Mouse (Mus musculus) layer of hippocampus, postnatal 14 days (tissue): ENCODE results near the gene Dtd2. TPM values are rescaled to one million over a fixed set of nuclear protein-coding genes. Genes with fewer than 3 reads are reported as not detected.

Source experiments
- DNase-seq, 2 experiments: peaks; one replicate each; pipeline ENCODE4 v3.0.0; 2021 to 2022; ENCODE audit warnings: low spot score in 2 of 2, mixed read lengths in 1 of 2
- total RNA-seq, 2 experiments: library from RNA; stranded (reverse); gene quantifications; 2 replicates each; pipeline ENCODE4 v1.2.3; 2021

Dtd2 gene
- total RNA-seq, 2 experiments from 2014 or later = 11.5 to 11.9 TPM

DNA sequence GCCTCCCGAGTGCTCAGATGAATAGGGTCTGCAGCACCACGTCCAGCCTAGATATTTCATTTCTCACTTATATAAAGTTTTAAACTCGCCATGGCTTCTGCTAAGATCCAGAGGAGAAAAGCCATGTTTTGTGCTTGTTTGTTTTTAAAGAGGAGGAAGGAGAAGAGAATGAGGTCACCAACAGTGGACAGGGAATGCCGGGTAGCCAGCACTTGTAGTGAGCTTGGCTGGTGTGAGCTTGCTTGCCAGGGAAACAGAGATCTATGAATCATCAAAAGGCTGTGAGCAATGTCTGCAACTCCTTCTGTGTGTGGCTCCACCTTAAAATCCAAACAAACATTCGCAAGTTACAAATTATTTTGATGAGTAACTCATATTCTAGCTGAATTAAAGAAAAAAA lies 17.8 kb downstream of the Dtd2 start:
- no peak for DNase-seq

DNA sequence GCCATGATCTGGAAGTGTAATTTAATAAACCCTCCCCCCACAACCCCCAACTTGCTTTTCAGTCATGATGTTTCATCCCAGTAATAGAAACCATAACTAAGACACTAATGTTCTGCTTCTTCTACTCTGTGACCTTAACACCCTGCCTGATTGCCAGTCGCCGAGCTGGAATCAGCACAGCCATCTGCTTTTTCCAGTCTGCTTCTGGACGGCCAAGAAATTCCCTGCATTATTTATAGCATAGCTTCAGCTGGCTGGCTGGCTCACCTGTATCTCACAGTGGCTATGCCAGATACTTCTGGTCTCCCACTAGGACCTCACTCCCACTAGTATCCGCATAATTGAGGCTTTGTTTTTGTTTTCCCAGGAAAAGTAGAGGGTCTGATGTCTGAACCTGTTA lies 20.5 kb downstream of the Dtd2 start:
- DNase-seq = no peak

DNA sequence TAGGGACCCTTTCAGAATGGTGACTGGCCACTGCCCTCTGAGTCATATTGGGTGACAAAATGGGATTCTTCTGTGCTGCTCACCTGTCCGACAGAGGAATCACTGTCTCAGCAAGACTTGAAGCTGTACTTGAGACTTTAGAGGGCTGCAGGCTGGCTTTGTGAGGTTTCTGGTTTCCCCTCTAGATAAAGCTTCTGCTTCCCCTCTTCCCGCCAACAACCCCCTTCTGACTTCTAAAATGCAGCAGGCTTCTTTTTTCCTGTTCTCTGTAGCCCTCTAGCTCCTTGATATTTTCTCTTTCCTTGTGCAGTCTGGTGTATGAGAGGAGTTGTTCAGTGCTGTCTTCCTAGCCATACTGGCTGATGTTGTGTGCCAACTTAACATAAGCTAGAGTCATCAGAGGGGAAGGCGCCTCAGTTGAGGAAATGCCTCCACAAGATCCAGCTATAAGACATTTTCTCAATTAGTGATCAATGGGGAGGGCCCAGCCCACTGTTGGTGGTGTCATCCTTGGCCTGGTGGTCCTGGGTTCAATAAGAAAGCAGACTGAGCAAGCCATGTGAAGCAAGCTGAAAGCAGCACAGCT lies 21.0 kb downstream of the Dtd2 start:
- DNase-seq = no peak

DNA sequence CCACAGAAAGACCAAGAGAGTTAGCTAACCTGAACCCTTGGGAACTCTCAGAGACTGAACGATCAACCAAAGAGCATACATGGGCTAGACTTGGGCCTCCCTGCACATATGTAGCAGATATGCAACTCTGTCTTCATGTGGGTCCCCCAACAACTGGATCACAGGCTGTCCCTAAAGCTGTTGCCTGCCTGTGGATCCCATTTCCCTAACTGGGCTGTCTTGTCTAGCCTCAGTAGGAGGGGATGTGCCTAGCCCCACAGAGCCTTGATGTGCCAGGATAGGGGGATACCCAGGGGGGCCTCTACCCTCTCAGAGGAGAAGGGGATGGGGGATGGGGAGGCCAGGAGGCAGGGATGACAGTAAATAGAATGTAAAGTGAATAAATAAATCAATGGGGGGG lies 22.7 kb downstream of the Dtd2 start:
- DNase-seq = no peak

DNA sequence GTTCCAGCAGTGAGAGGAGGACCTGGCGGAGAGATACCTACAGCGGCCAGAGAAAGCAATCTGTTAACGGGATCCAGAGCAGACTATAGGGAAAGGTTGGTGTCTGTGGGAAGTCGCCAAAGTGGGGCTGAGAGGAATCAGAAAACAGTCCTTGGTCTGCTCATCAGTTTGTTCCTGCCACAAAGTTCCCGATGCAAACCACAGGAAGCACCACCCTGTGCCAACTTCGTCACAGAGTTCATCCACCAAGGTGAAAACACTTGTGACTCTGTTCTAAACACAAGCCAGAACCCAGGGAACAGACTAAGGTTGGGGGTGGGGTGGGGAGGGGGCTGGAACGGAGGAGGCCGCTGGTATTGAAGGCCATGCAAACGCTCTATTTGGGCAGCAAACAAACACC lies 29.8 kb downstream of the Dtd2 start:
- no peak for DNase-seq

DNA sequence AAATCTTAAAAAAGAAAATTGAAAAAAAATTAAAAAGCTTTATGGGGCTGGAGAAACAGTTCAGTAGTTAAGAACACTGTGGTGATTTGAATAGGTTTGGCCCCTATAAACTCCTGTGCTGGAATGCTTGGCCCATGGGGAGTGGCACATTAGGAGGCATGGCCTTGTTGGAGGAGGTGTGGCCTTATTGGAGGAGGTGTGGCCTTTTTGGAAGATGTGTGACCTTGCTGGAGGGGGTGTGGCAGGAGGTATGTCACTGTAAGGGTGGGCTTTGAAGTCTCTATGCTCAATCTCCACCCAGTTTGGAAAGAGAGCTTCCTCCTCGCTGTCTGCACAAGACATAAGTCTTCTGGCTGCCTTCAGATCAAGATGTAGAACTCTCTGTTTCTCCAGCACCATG lies 31.9 kb downstream of the Dtd2 start:
- no peak for DNase-seq

DNA sequence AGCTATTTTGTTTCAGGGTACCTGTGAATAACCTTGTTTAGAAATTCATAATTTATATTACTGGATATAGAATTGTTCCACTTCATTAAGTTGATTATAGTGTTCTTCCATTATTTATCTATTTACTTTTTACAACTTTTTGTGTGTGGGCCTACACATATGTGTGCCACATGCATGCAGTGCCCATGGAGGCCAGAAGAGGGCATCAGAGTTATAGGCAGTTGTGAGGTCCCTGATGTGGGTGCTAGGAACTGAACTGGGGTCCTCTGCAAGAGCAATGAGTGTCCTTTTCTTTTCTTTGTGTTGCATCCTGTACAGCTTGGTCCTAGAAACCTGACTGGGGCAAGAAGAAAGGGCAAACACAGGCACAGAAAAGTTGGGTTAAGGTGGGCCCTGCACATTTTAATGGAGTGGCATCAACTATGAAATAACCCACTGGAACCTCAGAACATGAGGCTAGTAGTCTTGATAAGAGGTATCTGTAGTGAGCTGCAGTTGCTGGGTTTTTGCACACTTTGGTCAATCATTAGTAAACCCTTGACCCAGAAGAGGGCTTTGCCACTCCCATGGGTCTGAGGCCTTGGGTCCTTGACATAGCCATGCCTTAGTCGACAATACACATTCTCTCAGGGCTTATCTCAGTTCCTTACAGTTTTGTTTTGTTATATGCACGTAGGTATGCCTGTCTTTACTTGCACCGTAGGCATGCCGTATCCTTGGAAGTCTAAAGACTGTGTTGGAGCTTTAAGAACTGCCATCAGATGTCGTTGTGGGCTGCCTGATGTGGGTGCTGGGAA lies 33.8 kb downstream of the Dtd2 start:
- DNase-seq = no peak

DNA sequence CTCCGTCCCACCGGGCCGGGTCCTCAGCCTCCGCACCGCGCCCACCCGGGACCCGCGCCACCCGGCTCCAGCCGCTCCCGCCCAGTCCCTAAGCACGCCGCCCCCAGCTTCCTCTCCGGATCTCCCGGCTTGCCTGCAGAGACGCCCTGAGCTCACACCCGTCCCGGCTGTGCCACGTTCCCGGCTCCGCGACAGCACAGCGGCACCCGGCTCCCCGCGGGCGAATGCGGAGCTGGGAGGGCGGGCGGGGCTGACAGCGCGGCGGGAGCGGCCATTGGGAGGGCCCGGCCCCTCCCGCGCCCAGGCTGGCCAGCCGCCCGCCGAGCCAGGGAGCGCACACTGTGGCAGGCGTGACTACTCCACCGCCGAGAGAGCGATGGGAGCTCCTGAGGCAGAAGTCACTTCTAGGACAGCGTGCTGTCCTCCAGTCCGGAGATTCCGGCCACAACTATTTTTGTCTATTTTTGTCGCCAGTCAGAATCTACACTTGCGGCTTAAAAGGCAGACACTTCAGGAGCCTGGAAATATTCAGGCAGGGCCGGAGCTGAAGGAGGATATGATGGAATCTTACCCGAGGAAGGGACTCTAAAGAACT lies 35.1 kb downstream of the Dtd2 start, which contains the start of gene Heatr5a:
Gene Heatr5a, minus strand, starts transcription at position 252 of the 595 bp plus-strand sequence.
- DNase-seq = peak; percentile 82 to 87

DNA sequence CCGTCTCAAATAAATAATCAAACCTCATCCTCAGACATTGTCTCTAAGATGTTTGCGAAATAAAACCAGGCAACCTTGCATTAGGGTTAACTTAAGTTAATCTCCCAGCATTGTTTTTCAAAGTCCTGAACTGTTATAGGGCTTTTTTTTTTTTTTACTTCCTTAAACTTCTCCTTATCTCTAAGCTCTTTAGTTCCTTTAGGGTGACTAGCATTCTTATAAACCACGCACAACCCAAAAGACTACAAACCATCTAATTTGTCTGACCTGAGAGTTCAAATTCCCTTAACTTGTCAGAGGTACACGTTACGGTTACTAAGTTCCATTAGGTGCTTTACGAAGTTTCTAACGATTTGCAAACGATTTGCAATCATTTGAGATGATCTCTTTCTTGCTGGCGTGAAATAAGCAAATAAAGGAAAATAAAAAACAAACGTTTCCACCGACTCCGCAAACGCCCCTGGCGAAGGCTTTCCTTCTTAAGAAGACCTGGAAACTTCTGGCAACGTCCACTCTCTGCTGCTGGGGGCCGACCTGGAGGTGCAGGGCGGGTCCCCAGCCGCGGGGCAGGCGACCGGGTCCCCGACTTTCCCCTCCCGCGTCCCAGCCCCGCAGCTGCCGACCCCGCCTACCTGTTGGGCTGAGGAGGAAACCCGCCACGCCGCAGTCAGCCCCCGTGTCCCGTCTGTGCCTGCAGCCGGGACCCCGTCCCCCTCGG lies 35.8 kb downstream of the Dtd2 start:
- no peak for DNase-seq

DNA sequence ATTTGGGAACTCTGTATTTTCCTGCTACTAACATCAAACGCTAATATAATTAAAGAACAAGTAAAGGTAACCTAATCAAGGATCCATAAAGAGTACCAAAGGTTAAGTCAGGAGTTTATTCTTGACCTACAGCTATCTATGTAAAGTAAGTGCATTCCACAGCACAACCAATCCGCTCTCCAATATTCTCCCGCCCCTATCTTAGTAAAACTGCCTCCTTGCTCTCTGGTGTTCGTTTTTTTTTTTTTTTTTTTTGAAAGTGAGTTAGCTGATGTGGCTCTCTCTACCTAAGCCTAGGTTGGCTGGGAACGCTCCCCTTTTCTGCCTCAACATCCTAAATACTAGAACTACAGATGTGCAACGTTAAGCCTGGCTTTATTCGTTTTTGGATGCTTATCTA lies 36.4 kb downstream of the Dtd2 start:
- DNase-seq = no peak

DNA sequence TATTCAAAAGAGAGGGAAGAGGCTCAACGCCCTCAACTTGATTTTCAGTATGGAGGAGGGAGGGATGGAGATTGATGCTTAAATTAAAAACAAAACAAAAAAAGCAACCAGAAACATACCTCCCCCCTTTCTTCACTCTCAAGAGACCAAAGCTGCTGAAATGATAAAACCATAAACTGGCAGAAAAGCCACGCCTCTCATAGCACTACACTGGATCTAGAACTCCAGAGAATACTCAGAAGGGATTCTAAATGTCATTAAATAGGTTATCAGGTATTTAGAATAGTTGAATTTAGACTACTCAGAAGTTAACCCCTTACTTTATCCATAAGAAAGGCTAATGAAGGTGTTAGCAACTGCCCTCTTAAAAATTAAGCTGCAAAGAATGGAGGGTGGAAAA lies 37.2 kb downstream of the Dtd2 start:
- no peak for DNase-seq

DNA sequence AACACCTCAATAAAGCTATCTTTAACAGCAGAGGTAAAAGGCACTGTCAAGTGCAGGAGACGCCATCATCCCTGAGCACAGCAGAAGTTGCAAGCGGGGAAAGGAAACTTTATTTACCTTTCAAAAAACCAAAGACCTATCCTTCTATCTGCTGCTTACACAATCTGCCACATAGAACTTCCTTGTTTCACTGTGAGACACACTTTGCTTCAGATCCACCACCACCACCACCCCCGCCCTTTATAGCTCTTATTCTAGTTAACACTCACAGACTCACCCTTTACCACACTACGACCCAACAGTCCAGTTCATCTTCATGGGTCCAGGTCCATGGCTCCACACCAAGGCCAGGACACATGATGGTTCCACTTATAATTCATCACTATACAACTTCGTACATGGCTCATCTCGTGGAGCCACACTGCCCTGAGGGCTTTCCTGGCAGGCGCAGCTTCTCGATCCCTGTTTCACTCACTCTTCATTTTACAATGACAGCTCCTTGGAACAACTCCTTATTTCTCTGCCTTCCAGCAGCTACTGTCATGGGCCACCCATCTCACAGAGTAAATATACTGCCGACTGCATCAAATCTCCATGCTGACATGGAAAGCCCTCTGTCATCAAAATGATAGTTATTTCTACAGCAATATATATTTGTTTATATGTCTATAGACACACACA lies 38.2 kb downstream of the Dtd2 start:
- DNase-seq = no peak

DNA sequence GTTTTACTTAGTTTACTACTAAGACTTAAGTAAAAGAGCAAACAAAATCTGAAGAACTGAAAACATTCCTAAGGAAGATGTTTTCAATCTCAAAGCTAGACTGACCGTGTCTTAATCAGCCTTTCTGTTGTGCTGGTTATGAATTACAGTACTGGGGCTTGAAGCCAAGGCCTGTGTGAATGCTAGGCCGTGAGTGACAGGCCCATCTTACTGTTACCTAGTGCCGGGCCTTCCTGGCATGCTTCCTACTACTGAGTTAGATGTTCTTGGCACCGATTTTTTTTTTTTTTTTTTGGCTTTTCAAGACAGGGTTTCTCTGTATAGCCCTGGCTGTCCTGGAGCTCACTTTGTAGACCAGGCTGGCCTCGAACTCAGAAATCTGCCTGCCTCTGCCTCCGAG lies 48.7 kb downstream of the Dtd2 start:
- no peak for DNase-seq

DNA sequence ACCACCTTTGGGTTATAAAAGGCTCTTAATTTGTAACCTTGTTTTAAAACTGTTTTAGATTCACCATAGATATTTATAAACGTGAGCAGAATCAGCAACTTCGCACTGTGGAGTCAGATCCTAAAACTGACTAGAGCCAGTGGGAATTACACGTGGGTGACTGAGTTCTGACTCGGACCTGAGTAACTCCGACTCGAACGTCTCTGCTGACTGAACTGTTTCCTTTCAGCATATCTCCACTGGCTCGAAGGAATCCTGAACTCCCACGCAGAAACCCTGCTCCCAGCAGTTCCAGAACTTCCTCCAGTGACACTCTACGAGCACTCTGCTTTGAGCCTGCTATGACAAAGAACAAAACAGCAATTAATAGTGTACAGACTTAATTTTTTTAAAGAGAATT lies 54.0 kb downstream of the Dtd2 start:
- no peak for DNase-seq

DNA sequence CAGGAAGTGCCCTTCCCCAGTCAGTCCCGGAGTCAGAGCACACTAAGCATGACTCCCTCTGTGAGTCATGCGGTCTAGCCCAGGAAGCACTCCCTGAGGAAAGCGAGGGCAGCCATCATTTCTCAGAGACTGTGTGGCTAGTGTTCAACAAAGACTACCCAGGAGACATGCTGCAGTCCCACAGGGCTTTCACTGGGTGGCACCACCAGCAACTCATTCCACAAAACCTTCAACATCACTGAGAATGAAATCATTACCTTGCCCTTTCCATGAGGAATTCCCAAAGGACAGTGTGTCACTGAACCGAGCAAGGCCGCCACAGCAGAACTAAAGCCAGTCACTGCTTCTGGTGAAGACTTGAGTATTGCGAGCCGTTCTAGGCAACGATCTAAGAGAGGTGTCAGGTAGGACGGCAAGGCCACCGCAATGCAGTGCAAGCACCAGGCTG lies 58.8 kb downstream of the Dtd2 start:
- peak in 1 of 2 experiments; percentile 16 for DNase-seq

DNA sequence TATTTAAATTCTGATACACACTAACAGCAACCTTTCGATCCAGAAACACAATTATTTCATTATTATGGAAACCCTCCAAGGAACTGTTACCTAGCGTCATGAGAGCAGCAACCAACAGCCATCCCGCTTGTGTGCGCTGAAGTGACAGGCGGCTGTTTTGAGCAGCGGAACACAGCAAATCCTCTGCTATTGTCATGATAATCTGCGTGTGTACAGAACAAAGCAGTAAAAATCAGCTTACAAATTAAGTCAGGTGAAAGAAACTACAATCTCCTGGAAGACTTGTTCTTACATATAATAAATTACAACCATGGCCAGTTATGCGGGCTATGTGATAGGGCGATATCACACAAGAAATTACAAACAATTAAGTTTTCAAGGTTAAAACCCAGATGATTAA lies 61.0 kb downstream of the Dtd2 start:
- DNase-seq = no peak

DNA sequence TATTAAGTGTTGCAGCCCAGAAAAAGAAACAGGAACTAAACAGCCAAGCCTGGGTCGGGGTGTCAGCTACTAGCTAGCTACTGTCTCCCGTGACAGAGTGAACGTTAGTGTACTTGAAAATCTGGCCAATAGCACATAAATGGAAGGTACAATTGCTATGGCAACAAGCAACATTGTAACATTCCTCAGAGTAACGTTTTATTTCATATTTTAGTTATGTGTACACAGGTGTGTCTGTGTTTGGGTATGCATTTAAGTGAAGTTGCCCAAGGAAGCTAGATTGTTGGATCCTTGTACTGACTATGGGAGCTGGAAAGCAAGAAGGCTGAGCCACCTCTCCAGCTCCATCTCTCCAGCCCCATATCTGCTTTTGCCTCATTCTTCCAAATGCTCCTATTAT lies 66.5 kb downstream of the Dtd2 start:
- no peak for DNase-seq
